Mouse (Mus musculus): ENCODE measurements around the gene Mfsd4b1. TPM values are rescaled to one million over a fixed set of nuclear protein-coding genes. Genes with fewer than 3 reads are reported as not detected.

Gene Mfsd4b1
- polyA plus RNA-seq (2017; shearing (Covaris generic)): not detected

DNA sequence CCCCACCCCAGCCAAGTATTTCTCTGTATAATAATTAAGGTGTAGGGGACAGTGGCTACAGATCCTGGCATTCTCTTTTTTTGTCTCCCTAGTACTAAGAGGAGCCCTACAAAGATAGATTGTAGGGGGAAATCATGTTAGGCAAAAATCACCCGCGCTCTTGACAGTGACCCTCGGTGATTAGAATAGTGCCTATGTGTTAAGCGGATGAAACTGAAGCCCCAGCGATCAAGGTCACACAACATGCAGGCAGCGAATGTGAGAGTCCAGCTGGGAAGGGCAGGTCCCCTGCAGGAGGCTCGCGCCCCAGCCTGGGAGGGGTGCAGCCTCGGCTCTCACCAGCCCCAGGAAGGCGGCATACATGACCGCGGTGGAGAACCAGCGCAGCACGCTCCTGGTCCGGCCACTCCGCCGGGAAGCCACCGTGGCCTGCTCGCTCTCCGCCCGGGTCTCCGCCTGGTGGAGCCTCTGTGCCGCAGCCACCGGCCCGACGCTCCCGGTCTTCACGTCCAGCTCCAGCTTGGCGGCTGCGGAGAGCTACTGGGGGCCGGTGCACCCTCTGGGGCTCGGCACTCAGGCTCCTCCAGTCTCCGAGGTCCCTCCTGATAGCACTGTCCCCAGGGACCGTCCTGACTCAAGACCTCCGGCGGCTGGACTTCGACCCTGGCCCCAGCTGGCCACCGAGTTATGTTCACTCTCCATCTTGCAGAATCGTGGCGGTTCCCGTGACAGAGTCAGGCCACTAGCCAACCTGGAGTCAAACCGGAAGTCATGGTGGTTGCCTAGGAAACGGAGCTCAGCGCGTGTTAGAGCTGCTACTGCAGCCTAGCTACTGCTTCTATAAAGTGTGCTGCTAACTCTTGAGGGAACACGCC, at the start of gene Mfsd4b1:
TSS of gene Mfsd4b1 (minus strand) at position 715 of the 875 bp plus-strand sequence.

DNA sequence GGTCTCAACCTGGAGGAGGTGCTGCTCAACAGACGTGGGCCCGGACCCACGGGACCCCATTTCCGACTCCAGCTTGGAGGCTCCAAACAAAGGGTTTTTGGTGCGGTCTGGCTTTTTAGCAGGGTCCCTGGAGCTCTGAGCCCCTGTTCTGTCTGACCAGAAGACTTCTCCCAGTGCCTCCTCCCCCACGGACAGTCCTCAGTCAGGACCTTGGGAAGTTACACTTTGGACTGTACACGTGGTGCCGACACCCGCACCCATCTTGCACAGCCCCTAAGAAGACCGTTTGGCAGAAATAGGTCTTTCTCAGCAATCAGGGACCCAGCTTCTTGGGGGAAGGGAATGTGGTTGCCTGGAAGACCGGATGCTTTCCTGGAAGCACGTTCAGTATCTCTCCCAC, 38.6 kb downstream of the Mfsd4b1 start, which contains the start of gene Mfsd4b5:
TSS of gene Mfsd4b5 (minus strand) at position 181 of the 400 bp plus-strand sequence.

DNA sequence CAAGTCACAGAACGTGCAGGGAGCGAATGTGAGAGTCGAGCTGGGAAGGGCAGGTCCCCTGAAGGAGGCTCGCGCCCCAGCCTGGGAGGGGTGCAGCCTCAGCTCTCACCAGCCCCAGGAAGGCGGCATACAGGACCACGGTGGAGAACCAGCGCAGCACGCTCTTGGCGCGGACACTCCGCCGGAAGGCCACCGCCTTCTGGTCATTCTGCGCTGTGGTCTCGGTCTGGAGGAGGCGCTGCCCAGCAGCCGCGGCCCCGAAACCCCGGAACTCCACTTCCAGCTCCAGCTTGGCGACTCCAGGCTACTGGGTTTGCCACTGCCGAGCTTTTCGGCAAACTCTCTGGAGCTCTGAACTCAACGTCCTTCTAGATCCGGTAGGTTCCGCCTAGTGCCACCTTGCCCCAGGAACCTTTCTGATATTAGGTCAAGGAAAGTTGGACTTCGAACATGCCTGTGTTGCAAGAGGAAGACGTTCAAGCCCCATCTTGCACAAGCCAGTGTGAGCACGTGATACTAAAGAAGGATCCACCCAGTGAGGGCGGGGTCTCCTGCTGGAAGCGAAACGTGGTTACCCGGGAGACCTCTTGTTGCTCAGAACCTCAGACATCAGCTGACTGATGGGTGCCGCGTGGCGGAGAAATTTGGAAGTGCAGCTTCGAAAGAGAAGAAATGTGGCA, 65.2 kb downstream of the Mfsd4b1 start, which contains the start of gene Mfsd4b3:
TSS of gene Mfsd4b3 (minus strand) at position 393 of the 680 bp plus-strand sequence.

Other genes with a start within 250 kb of the Mfsd4b1 start
- 4.2 TPM for gene Mfsd4b4, start 126.0 kb downstream of the Mfsd4b1 start, polyA plus RNA-seq (2017; shearing (Covaris generic))
- gene Mfsd4b2, start 98.3 kb downstream of the Mfsd4b1 start, polyA plus RNA-seq (2017; shearing (Covaris generic)): not detected
- gene Mfsd4b3, start 65.1 kb downstream of the Mfsd4b1 start, polyA plus RNA-seq (2017; shearing (Covaris generic)): not detected
- 0.17 TPM for gene Mfsd4b5, start 38.6 kb downstream of the Mfsd4b1 start, polyA plus RNA-seq (2017; shearing (Covaris generic))
- gene Slc16a10, start 117.0 kb upstream of the Mfsd4b1 start, polyA plus RNA-seq (2017; shearing (Covaris generic)): 3.1 TPM
- 34.3 TPM for gene Rpf2, start 221.8 kb upstream of the Mfsd4b1 start, polyA plus RNA-seq (2017; shearing (Covaris generic))
- gene Gtf3c6, start 232.8 kb upstream of the Mfsd4b1 start, polyA plus RNA-seq (2017; shearing (Covaris generic)): 39.4 TPM

Data from effector memory CD4-positive, alpha-beta T cell, adult 5 months (primary cell).